Mouse (Mus musculus): Measurements from ENCODE around the gene Hs3st6. TPM values are rescaled to one million over a fixed set of nuclear protein-coding genes. Genes with fewer than 3 reads are reported as not detected.
A peak's percentile ranks its signal among the peaks of the same experiment; 100 is the strongest.

The Hs3st6 gene
- total RNA-seq, 2 experiments from 2014 or later, result 1.8 to 2.2 TPM

DNA sequence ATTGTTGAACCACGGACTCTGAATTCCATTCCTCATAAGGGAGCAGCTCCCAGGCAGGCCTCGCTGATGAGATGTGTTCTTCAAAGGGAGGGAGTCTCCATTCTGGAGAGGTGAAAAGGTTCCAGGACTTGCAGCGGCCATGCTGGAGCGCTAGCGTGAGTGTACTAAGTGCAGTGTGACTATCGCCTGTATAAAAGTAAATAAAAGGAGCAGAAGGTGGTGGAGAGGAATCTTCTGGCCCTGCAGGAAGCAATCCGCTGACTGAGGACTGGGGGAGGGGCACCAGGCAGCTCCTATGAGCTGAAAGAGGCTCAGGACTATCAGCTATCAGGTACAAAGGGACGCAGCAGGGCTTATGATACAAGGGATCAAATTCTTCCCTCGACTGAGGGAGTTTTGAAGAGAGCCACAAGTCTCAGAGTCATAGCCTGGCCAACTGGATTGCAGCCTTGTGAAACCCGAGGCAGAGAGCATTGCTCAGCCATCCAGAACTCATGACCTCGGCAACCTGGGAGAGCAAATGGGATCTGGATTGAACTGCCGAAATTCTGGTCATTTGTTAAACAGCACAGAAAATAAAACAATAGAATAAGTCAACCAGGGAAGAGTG, 13.6 kb downstream of the Hs3st6 start:
- DNase-seq, result no peak

DNA sequence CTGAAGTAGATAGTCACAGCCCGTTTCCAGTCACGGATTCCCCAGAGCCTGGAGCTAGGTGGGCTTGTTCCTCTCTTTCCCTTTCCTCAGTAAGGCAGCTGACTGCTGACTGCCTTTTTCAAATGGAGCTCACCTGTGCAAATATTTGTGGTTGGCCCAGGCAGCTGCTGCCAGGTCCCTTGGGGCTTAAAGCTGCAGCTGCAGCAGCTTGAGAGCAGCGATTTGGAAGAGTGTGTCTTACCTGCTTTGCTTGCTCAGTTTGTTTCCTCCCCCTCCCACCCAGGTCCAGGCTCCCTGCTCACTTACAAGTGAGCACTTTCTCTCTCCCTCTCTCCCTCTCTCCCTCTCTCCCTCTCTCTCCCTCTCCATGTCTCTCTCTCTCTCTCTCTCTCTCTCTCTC, 16.4 kb downstream of the Hs3st6 start:
- DNase-seq, result no peak

DNA sequence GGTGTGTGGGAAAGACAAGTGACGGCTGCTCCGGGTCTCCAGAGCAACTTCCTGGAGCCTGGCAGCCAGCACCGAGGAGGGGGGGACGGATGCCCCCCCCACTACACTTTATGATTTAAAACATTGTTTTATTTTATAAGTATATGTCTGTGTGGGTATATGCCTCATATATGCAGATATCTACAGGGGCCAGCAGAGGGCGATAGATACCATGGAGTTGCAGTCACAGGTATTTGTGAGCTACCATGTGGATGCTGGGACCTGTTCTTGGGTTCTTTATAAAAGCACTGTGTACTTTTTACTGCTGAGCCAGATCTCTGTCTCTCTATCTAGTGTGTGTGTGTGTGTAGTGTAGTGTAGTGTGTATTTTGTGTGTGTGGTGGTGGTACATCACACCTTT, 20.5 kb downstream of the Hs3st6 start:
- DNase-seq, result no peak

DNA sequence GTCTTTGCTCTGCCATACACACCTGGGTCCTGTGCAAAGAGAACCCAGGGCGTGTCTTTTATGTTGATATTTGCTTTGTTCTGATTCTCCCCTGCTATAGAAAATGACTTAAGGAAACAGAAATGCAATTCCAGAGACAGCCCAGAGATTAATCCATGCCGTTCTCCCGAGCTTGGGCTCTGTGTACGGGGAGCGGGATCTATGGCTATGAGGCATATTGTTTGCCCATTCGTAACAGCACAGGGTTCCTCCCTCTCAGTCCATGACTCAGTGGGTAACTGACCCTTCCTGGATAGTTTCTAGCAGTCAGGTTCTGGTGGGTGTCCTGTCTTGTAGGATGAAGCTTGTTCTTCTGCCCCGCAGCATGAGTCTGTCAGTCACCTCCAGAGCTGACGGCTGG, 22.4 kb downstream of the Hs3st6 start:
- DNase-seq, result no peak

DNA sequence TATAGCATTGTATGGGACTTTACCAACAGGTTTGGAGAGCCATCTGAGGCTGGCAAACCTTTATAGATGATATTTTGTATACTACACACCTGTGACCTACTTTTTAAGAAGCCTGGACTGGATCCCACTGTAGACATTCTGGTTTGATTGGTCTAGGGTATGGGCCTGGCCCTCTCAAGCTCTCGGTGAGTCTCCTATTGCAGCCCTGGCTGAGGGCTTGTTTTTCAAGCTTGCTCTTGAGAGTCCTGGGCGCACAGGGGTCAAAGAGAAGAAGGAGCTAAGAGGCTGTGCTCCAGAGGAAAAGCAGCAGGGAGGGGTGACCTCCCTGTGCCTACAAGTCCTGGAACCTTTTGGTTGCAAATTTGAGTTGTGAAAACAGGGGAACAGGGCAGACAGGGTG, 24.3 kb downstream of the Hs3st6 start:
- no peak for DNase-seq

DNA sequence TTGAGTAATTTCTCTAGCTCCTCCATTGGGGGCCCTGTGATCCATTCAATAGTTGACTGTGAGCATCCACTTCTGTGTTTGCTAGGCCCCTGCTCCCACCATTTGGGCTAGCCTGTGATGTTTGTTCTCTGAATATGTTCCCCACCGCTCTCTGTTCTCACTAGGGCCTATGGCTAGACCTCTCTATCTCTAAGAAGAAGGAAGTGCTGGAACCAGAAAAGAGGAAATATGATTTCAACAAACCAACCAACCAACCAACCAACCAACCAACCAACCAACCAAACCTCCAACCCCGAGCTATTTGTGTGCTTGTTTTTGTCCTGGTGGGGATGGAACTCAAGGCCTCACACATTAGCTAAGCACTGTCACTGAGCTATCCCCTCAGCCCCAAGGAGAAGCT, 28.0 kb downstream of the Hs3st6 start:
- no peak for DNase-seq

DNA sequence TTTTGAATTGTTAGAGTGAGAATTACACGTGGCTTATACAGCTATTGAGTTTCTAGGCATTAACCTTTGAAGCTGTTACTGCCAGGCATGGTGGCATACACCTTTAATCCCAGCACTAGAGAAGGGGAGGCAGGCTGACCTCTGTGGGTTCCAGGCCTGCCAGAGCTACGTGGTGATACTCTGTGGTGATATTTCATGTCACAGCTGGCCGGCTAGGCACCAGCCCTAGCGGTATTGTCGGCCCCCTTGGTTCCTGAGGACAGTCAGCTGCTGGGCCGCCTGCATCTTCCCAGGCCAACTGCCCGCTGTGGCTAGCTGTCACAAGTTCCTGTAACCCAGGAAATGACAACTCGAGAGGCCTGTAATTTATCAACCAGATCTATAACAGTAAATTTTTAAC, 39.4 kb downstream of the Hs3st6 start:
- no peak for DNase-seq

DNA sequence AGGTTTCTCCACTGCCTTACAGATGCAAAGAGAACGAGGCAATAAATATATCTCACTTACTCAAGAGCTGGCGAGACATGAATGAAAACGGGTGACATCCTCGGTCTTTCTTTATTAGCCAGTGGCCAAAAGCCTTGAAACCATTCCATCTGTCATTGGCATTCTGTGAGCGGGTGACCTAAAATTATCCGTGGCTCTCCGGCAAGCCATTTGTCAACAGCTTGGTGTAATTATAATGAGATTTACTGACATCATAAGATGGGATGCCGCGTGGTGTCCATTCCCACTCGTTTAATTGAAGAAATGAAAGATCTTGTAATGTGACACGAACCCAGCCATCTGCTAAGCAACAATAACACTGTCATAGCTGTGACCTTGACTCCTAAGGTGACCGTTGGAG, 42.0 kb downstream of the Hs3st6 start:
- DNase-seq, result peak; percentile 23 to 51

DNA sequence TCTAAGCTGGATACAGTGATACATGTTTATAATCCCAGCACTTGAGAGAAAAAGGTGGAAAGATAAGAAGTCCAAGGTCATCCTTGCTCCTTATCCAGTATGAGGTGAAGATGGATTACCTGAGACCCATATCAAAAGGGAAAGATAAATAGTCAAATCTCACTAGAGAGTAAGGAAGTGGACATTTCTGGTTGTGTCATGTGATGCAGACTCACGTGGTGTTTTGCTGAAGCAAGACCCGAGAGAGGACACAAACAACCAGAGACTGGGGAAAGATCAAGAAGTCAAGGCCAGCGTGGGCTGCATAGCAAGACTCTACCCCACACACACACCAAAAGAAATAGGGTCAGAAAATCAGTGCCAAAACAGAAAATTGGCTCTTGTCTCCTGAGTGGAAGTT, 44.2 kb downstream of the Hs3st6 start:
- DNase-seq, result no peak

DNA sequence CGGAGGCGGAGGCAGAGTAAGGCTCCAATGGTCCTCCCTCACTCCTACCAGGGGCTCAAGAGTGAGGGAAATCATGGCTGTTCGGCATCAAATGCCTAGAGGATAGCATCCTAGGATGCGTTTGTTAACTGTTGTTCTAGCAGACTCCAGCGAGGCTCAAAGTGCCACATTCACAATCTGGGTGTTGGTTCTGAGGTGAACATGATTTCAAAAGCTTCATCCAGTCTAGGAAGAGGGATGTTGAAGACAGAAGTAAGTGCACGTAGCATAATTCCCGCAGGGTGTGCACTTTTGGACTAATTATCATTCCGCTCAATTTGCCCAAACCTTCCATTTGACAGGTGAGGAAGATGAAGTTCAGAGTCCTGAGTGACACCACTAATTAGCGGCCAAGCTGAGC, 45.4 kb downstream of the Hs3st6 start:
- no peak for DNase-seq

DNA sequence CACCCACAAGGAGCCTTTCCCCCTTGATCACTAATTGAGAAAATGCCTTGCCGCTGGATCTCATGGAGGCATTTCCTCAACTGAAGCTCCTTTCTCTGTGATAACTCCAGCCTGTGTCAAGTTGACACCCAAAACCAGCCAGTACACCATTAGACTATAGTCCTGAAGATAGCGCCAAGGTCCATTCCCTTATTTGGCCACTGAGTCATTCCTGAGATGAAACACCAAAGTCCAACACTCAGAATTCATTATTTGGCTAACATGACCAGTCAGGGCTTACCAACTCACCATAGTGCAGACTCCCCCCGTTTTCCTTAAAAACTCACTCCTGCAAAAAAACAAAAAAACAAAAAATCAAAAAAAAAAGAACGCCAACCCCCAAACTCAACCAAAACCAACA, 46.7 kb downstream of the Hs3st6 start:
- peak in 1 of 2 experiments; percentile 5 for DNase-seq

DNA sequence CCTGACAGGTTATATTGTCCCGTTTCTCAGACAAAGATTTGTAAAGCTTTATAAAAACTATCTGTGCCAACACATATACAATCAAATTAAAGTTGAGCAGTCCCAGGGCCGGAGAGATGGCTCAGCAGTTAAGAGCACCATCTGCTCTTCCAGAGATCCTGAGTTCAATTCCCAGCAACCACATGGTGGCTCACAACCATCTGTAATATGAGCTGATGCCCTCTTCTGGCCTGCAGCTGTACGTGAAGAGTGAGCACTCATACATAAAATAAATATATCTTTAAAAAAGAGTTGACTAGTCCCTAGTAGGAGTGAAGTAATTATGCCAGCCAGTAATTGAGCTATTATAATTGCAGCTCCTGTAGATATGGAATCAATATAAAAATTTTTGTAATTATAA, 47.7 kb downstream of the Hs3st6 start:
- no peak for DNase-seq

DNA sequence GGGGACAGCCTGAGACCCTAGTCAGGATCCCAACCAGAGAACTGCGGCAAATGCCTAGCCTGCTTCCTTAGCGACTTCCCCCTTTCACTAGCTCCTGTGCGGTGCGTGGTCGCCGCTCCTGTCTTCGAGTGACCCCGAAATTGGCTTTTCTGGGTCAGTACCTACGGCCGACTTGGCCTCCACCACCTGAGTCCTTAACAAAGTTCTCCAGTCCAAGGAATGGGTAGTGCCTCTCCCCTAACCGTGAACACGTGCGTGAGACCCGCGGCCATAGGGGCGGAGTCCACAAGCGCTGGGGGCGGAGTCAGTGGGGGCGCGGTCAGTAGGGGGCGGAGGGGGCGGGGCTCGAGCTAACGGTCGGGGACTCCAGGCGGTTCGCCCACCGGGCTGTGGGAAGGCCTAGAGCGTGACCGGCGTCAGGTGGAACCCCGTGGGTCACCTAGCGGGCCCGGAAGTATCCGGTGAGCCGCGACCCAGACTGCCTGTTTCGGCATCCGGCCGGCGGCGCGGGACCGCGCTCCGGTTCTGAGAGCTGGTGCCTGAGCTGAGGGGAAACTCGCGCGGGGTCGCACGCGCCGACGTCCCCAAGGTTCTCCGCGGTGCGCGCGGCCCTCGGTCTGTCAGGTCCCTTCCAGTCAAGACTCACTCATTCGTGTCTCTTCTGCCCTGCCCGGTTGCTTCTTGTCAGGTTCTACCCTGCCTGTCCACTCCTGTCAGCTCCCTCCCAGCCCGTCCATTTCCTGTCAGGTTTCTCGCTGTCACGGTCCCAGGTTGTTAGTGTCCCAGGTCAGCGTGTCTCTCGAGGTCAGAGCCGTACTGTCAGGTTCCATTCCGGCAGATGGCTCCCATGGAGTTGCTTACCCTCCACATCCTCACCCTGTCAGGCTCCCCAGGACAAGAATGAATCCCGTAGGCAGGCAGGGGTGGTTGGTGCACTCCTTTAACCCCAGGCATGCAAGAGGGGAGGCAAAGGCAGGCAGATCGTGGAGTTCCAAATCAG, 51.5 kb downstream of the Hs3st6 start, which contains the start of gene Meiob:
TSS of gene Meiob (plus strand) at position 338 of the 1,000 bp plus-strand sequence.
- DNase-seq, result peak; percentile 83 to 89

Other genes starting within 250 kb of the Hs3st6 start
- 100 to 1,000 TPM in 1 of 2 experiments, 10 to 100 TPM in 1; 94.7 to 118 TPM for gene Traf7, start 225.1 kb upstream of the Hs3st6 start, total RNA-seq (2021)
- 1 to 10 TPM in 1 of 2 experiments, under 1 TPM in 1; 0.70 to 1.3 TPM for gene Rab26, start 218.8 kb upstream of the Hs3st6 start, total RNA-seq (2021)
- 10 to 100 TPM; 46.9 to 49.1 TPM for gene Pkd1, start 203.2 kb upstream of the Hs3st6 start, total RNA-seq (2021)
- 100 to 1,000 TPM in 1 of 2 experiments, 10 to 100 TPM in 1; 79.2 to 103 TPM for gene Tsc2, start 120.4 kb upstream of the Hs3st6 start, total RNA-seq (2021)
- 1 to 10 TPM; 7.8 TPM for gene Nthl1, start 120.3 kb upstream of the Hs3st6 start, total RNA-seq (2021)
- 10 to 100 TPM; 48.0 to 88.5 TPM for gene Slc9a3r2, start 102.7 kb upstream of the Hs3st6 start, total RNA-seq (2021)
- not detected for gene Npw, start 94.5 kb upstream of the Hs3st6 start, total RNA-seq (2021)
- 10 to 100 TPM; 47.5 to 51.1 TPM for gene Zfp598, start 83.3 kb upstream of the Hs3st6 start, total RNA-seq (2021)
- 1 to 10 TPM; 1.7 to 2.0 TPM for gene Syngr3, start 63.0 kb upstream of the Hs3st6 start, total RNA-seq (2021)
- gene Gfer, start 56.8 kb upstream of the Hs3st6 start, total RNA-seq (2021), result 10 to 100 TPM; 34.5 to 42.0 TPM
- 1 to 10 TPM; 4.5 to 6.1 TPM for gene Noxo1, start 56.8 kb upstream of the Hs3st6 start, total RNA-seq (2021)
- 10 to 100 TPM; 36.0 to 38.5 TPM for gene Tbl3, start 45.3 kb upstream of the Hs3st6 start, total RNA-seq (2021)
- not detected for gene Rnf151, start 34.9 kb upstream of the Hs3st6 start, total RNA-seq (2021)
- 100 to 1,000 TPM; 720 to 747 TPM for gene Rps2, start 34.9 kb upstream of the Hs3st6 start, total RNA-seq (2021)
- gene Ndufb10, start 28.5 kb upstream of the Hs3st6 start, total RNA-seq (2021), result 100 to 1,000 TPM; 239 to 246 TPM
- under 1 TPM in 1 of 2 experiments, not detected in 1; 0.40 TPM for gene Rpl3l, start 25.2 kb upstream of the Hs3st6 start, total RNA-seq (2021)
- 10 to 100 TPM; 84.2 to 86.1 TPM for gene Msrb1, start 16.3 kb upstream of the Hs3st6 start, total RNA-seq (2021)
- gene Meiob, start 51.3 kb downstream of the Hs3st6 start, total RNA-seq (2021), result 1 to 10 TPM; 1.0 to 1.1 TPM
- gene Hagh, start 87.2 kb downstream of the Hs3st6 start, total RNA-seq (2021), result 100 to 1,000 TPM in 1 of 2 experiments, 10 to 100 TPM in 1; 97.1 to 102 TPM
- gene Fahd1, start 97.4 kb downstream of the Hs3st6 start, total RNA-seq (2021), result 10 to 100 TPM; 22.7 to 39.8 TPM
- 1 to 10 TPM; 4.1 to 4.3 TPM for gene Igfals, start 113.0 kb downstream of the Hs3st6 start, total RNA-seq (2021)
- 10 to 100 TPM; 47.7 to 57.9 TPM for gene Nubp2, start 133.4 kb downstream of the Hs3st6 start, total RNA-seq (2021)
- 10 to 100 TPM; 31.2 to 34.7 TPM for gene Spsb3, start 133.7 kb downstream of the Hs3st6 start, total RNA-seq (2021)
- 10 to 100 TPM; 41.0 to 42.3 TPM for gene Eme2, start 142.1 kb downstream of the Hs3st6 start, total RNA-seq (2021)
- 100 to 1,000 TPM; 109 to 177 TPM for gene Mrps34, start 142.1 kb downstream of the Hs3st6 start, total RNA-seq (2021)
- gene Nme3, start 143.5 kb downstream of the Hs3st6 start, total RNA-seq (2021), result 100 to 1,000 TPM in 1 of 2 experiments, 10 to 100 TPM in 1; 51.3 to 113 TPM
- 100 to 1,000 TPM in 1 of 2 experiments, 10 to 100 TPM in 1; 82.1 to 126 TPM for gene Mapk8ip3, start 184.0 kb downstream of the Hs3st6 start, total RNA-seq (2021)
- 10 to 100 TPM; 25.1 to 26.4 TPM for gene Jpt2, start 207.7 kb downstream of the Hs3st6 start, total RNA-seq (2021)